In the genomic region with DNA sequence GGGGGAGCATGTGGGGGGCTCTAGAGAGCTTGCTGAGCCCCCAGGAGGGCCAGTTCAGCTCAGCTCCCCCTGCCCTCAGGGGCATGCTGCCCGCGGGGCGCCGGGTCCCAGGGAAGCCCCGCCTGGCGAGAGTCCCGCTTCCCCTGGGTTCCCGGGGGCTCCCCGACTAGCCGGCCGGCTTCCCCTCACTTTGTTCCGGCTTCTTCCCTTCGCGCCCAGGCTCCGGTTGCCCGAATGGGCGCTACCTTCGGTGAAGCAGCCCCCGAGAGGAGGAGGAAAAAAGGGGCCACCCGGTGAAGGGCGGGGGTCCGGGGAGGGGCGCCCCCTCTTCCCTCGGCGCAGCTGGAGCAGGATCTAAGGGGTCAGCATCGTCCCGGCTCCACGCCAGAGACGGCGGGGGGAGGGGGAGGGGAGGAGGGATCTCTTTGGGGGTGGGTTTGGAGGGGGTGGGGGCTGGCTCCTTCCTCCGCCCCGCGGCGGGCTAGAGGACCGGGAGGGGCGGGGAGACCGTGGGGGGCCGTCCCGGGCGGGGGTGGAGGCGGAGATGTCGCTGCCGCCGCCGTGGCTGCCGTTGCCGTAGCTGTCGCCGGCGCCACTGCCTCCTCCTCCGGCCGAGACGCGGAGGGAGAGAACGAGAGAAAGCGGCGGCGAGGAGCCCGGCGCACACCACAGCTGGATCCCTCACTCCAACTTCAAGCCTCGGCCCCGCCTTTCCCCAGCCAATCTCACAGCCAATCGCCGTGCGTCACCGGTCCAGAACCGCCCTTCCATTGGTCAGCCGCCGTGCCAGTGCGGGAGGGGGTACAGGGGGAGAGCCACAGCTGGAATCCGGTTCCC, we compare ENCODE assay signal across 8 mouse cellular contexts. TPM values are rescaled to one million over a fixed set of nuclear protein-coding genes. Genes with fewer than 3 reads are reported as not detected.
DNase-seq lines count a peak whose midpoint lies in the region; ATAC-seq and TF ChIP-seq lines count a peak whose summit lies in the region.

A gene (minus strand): TSS at position 492 of the 837 bp plus-strand sequence.

- ATAC-seq in forebrain, embryonic 11.5 days (replicated peaks; ENCODE audit: low FRiP score) = peak; percentile 90
- peak; percentile 76 for ATAC-seq in heart, embryonic 14.5 days (ENCODE audit: insufficient number of reproducible peaks, insufficient read depth, low FRiP score, low read depth)
- ATAC-seq in liver, embryonic 11.5 days (replicated peaks; ENCODE audit: low FRiP score) = peak; percentile 88
- peak; percentile 88 for ATAC-seq in stomach, embryonic 15.5 days (ENCODE audit: insufficient read depth, low FRiP score, low read depth)

- H3K4me1 ChIP-seq in E14TG2a.4 (replicated peaks; ENCODE audit: low read depth, low read length) = peaks cover 48% of the 10 kb centered on the region
- peaks cover 23% of the 10 kb centered on the region for H3K4me1 ChIP-seq in forebrain, embryonic 11.5 days (replicated peaks; ENCODE audit: control insufficient read depth, insufficient read depth, low read length)
- H3K4me1 ChIP-seq in heart, embryonic 14.5 days (ENCODE audit: control insufficient read depth in 2 of 2, insufficient read depth in 2 of 2, low read length in 2 of 2) = peaks cover 27 to 45% of the 10 kb centered on the region in 2 experiments
- peaks cover 8% of the 10 kb centered on the region for H3K4me1 ChIP-seq in liver, embryonic 11.5 days (replicated peaks; ENCODE audit: control insufficient read depth, insufficient read depth, low read length)
- H3K4me1 ChIP-seq in stomach, embryonic 15.5 days = peaks cover 49% of the 10 kb centered on the region

- TF ChIP-seq CTCF in E14TG2a.4 (conservative IDR thresholded peaks at IDR 0.05; ENCODE audit: low read length) = no peak

- H3K9ac ChIP-seq in forebrain, embryonic 11.5 days (ENCODE audit: low read length) = peak within 1 kb of the TSS; percentile 84
- H3K9ac ChIP-seq in heart, embryonic 14.5 days (ENCODE audit: low read length) = peak within 1 kb of the TSS; percentile 75
- peak within 1 kb of the TSS; percentile 38; the same call in 1 of the 2 replicates for H3K9ac ChIP-seq in liver, embryonic 11.5 days (ENCODE audit: low read depth, low read length)
- peak within 1 kb of the TSS; percentile 56 for H3K9ac ChIP-seq in stomach, embryonic 15.5 days

- peaks cover 81% of the 10 kb centered on the region for H3K27me3 ChIP-seq in E14TG2a.4 (ENCODE audit: insufficient read depth, low read length)
- peaks cover 22% of the 10 kb centered on the region for H3K27me3 ChIP-seq in forebrain, embryonic 11.5 days (ENCODE audit: control insufficient read depth, insufficient read depth, low read length)
- peaks cover 70% of the 10 kb centered on the region for H3K27me3 ChIP-seq in heart, embryonic 14.5 days (ENCODE audit: control insufficient read depth, insufficient read depth, low read length)
- peaks cover 91% of the 10 kb centered on the region for H3K27me3 ChIP-seq in liver, embryonic 11.5 days (replicated peaks; ENCODE audit: control insufficient read depth, insufficient read depth, low read length)
- peaks cover 42% of the 10 kb centered on the region for H3K27me3 ChIP-seq in stomach, embryonic 15.5 days (replicated peaks)

- H3K27ac ChIP-seq in forebrain, embryonic 11.5 days (ENCODE audit: low read depth, low read length) = peak within 1 kb of the TSS; percentile 63
- H3K27ac ChIP-seq in heart, embryonic 14.5 days (replicated peaks in 1 of 2; ENCODE audit: control insufficient read depth in 1 of 2, insufficient read depth in 1 of 2, low read depth in 2 of 2, low read length in 2 of 2) = 0 out of 4 replicates have a peak within 1 kb of the TSS, but pooled peaks of 1 of the 2 experiments have one; percentile 0
- no peak within 1 kb of the TSS for H3K27ac ChIP-seq in liver, embryonic 11.5 days (ENCODE audit: low read depth, low read length)
- peak within 1 kb of the TSS; percentile 92 for H3K27ac ChIP-seq in stomach, embryonic 15.5 days

- peak; percentile 48 for DNase-seq in c-Kit-positive CD71-positive TER-119-positive erythroid progenitor cells, embryonic 14.5 days (ENCODE audit: low spot score)
- DNase-seq in forebrain, embryonic 11.5 days (ENCODE audit: low spot score) = peak; percentile 93
- DNase-seq in kidney, postnatal 10 days = peak; percentile 93
- peak; percentile 76 for DNase-seq in liver, embryonic 11.5 days (ENCODE audit: low spot score)
- peak; percentile 62 for DNase-seq in naive thymus-derived CD4-positive, alpha-beta T cell, adult 2 months (ENCODE audit: low read depth)

- H3K36me3 ChIP-seq in E14TG2a.4 (ENCODE audit: insufficient read depth, low read length) = no peaks in the 10 kb centered on the region
- H3K36me3 ChIP-seq in forebrain, embryonic 11.5 days (ENCODE audit: control insufficient read depth, insufficient read depth, low read length) = no peaks in the 10 kb centered on the region
- no peaks in the 10 kb centered on the region for H3K36me3 ChIP-seq in heart, embryonic 14.5 days (ENCODE audit: control insufficient read depth, insufficient read depth, low read length)
- no peaks in the 10 kb centered on the region for H3K36me3 ChIP-seq in liver, embryonic 11.5 days (ENCODE audit: control insufficient read depth, insufficient read depth, low read length)
- no peaks in the 10 kb centered on the region for H3K36me3 ChIP-seq in stomach, embryonic 15.5 days

- H3K4me2 ChIP-seq in forebrain, embryonic 11.5 days (ENCODE audit: low read depth, low read length, severe bottlenecking) = peak within 1 kb of the TSS; percentile 100
- H3K4me2 ChIP-seq in heart, embryonic 14.5 days (ENCODE audit: low read length) = peak within 1 kb of the TSS; percentile 85
- H3K4me2 ChIP-seq in liver, embryonic 11.5 days = peak within 1 kb of the TSS; percentile 65
- peak within 1 kb of the TSS; percentile 80 for H3K4me2 ChIP-seq in stomach, embryonic 15.5 days

- H3K9me3 ChIP-seq in E14TG2a.4 (ENCODE audit: low read length) = no peaks in the 10 kb centered on the region
- no peaks in the 10 kb centered on the region for H3K9me3 ChIP-seq in forebrain, embryonic 11.5 days (ENCODE audit: control insufficient read depth, low read length)
- no peaks in the 10 kb centered on the region for H3K9me3 ChIP-seq in heart, embryonic 14.5 days (ENCODE audit: control insufficient read depth, low read length)
- H3K9me3 ChIP-seq in liver, embryonic 11.5 days (ENCODE audit: control insufficient read depth, low read length) = no peaks in the 10 kb centered on the region
- no peaks in the 10 kb centered on the region for H3K9me3 ChIP-seq in stomach, embryonic 15.5 days

- peak within 1 kb of the TSS; percentile 80 for H3K4me3 ChIP-seq in E14TG2a.4 (replicated peaks; ENCODE audit: low read length)
- peak within 1 kb of the TSS; percentile 77 for H3K4me3 ChIP-seq in forebrain, embryonic 11.5 days (ENCODE audit: low read depth, low read length)
- peak within 1 kb of the TSS; percentile 49 to 50 for H3K4me3 ChIP-seq in heart, embryonic 14.5 days (ENCODE audit: control insufficient read depth in 1 of 2, insufficient read depth in 1 of 2, low read depth in 1 of 2, low read length in 2 of 2)
- peak within 1 kb of the TSS; percentile 57 for H3K4me3 ChIP-seq in liver, embryonic 11.5 days (ENCODE audit: low read depth, low read length)
- peak within 1 kb of the TSS; percentile 58 for H3K4me3 ChIP-seq in stomach, embryonic 15.5 days (replicated peaks)

- WGBS in forebrain, embryonic 11.5 days = 0% methylated on average over 47 of the region's 71 CpGs
- 0% methylated on average over 56 of the region's 71 CpGs for WGBS in heart, embryonic 14.5 days
- under 1% methylated on average over 54 of the region's 71 CpGs for WGBS in liver, embryonic 11.5 days
- under 1% methylated on average over 55 of the region's 71 CpGs for WGBS in stomach, embryonic 15.5 days

RNA-seq across cellular contexts. Expression of the gene that starts here (rescaled TPM):
- 13.0 and 17.4 TPM in 2 replicates for polyA plus RNA-seq in forebrain, embryonic 11.5 days (2014; fragmentation: Nextera tagmentation; extraction: Ambion mirVana)
- 7.7 TPM in 2 replicates for polyA plus RNA-seq in heart, embryonic 14.5 days (2014; fragmentation: Nextera tagmentation; extraction: Ambion mirVana)
- 2.7 and 4.7 TPM in 2 replicates for polyA plus RNA-seq in liver, embryonic 11.5 days (2014; fragmentation: Nextera tagmentation; extraction: Ambion mirVana)
- polyA plus RNA-seq in stomach, embryonic 15.5 days (2015; fragmentation: Nextera tagmentation; extraction: Ambion mirVana) = 7.8 and 8.3 TPM in 2 replicates
